Mouse (Mus musculus) layer of hippocampus, adult 11-12 months (tissue): Measurements from ENCODE around the gene B4galnt2.
A peak's percentile ranks its signal among the peaks of the same experiment; 100 is the strongest.
"Not testable (repeated sequence)": the region's sequence is repeated elsewhere in the genome, so short reads cannot be mapped to it uniquely, and the experiment has no call there.

ENCODE experiments used
- DNase-seq: peaks from one replicate; pipeline ENCODE4 v3.0.0; 2022; ENCODE audit warnings: low spot score

B4galnt2 gene

GRCm38 (mm10) chr11:95914571-95914991 lies at the start of gene B4galnt2:
Gene B4galnt2, minus strand, starts transcription at chr11:95914891.
- DNase-seq = peak; percentile 4

DNA sequence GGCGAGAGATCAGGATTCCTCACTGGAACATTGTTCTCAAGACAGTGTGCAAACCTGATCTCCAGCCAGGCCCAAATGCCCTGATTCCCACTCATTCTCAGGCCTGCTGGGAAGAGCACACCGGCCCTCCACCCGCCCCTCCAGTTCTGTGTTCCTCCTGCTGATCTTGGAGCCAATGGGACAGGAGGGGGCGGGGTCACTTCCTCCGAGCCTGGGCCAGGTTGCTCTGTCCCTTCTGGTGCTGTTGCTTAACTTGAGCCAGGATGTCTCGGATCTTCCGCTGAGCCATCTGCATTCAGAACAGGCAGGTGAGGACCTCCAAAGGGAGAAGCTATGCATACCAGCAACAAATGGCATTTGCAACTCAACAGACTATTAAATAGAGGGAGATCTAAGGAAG lies 48.6 kb upstream of the B4galnt2 start:
- no peak for DNase-seq

DNA sequence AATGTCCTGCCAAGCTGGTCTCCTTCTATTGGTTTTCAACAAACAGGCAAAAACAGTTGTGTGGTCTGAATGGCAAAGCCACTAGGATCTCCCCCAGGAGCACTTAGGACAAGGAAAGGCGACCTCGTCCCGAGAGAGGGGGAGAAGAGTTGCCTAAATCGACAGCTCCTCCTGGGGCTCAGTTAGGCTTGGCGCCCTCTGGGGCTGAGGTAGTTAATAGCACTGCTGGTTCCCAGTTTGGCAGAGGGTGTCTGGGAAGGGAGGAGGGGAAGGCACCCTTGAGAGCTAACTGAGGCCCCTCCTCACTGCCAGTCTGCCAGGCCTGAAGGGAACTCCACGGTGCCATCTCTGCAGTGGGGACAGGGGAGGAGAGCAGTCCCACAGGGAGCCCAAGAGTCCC lies 44.5 kb upstream of the B4galnt2 start:
- DNase-seq = no peak

DNA sequence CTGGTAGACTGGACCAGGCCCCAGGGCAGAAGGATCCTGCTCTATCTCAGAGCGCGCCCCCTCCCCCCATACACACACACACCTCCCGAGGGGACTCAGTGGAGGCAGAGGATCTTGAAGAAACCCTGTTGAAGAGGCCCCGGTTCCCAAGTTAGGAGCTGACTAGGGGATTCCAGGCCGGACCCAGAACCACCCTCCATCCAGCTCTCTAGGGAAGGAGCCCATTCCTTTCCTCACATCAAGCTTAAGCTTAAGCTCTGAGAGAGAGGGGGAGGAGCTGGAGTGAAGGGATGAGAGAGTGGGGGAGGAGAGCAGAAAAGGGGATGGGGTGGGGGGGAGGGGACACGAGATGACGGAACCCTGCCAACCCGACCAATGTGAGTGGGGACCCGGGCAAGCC lies 43.6 kb upstream of the B4galnt2 start:
- DNase-seq = no peak

DNA sequence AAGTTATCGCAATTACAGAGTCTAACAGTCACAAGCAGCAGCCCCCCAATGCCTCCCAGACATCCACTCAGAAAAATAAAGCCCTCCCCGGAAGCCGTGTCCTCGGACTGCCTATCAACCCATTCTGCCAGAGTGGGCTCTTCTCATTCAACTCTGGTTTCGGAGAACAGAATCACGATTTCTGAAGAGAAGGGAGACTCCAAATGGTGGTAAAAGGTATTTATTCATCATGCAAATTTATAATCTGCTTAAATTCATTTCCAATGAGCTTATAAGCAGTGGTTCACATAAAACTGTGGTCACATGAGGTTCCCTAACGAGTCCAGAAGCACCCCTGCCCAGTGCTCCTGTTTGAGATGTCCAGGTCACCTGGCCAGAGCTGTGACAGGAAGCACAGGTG lies 42.7 kb upstream of the B4galnt2 start:
- no peak for DNase-seq

GRCm38 (mm10) chr11:95953313-95953712 lies 38.6 kb upstream of the B4galnt2 start:
- DNase-seq = no peak

DNA sequence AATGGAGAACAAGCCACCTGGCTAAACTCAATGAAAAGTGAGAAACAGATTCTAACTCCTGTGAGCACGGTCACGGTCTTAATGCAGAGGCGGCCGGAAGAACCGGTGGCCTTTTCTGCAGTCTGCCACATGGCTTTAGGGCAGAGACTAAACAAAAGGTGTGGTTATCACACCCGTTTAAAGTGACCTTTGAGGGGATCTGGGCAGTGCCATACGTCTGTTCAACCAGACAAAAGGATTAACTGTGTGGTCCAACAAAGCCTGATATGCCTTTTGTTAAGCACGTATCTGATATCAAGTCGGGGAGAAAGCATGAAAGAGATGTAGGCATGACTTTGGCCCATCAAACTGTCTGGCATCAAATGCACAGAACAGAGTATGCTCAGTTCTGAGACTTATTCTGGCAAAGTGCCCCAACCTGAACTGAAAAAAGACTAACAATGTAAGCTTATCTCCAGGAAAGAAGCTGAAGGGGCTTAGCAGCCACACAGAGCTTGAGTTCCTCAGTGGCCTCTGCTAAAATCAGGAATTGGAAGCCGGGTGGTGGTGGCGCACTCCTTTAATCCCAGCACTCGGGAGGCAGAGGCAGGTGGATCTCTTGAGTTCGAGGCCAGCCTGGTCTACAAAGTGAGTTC lies 31.3 kb upstream of the B4galnt2 start:
- no peak for DNase-seq

DNA sequence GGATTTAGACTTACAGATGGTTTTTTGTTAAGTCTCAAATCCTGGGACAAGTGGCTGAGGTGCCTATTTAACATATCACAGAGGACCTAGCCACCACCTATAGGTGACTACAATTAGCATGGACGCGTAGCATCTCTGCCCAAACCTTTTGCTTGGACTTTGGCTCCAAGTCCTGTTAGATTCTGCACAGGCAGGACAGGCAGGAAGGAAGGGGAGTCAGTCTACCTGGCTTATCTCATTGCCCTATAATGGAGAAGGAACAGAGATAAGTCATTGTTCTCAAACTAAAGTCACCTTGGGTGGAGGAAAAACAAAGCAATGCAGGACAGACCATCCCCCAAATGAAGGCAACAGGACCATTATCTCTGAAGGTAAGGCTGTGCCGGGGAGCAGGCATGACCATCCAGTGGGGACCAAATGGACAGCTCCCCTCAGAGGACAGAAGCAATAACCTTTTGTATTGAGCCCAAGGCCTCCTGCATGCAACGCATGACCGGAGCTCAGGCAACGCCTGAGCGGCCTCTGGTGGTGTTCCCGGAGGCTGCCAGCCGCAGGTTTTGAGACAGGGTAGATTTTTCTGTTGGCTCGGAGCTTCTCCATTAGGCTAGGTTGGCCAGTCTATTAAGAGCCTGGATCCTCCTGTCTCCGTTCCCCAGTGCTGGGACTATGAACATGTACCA lies 25.3 kb upstream of the B4galnt2 start:
- no peak for DNase-seq

DNA sequence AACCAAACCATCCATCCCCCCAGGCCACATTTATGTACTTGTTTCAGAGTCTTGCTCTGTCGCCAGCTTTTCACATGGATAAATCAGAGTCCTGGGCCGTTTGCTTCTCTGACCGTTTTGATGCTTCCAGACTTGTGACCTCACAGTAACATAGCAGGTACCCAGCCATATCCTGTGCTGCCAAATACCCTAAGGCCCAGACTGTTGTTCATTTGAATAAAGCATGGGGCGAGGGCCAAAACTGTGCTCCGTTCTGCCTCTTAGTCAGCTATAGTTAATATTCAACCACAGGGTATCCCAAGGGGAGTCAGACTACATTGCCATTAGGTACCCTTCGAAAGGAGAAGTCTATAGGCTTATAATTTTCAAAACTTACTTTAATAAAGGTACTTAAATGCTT lies 21.7 kb upstream of the B4galnt2 start:
- DNase-seq = no peak

- DNase-seq = not testable (repeated sequence)
Observed at GRCm38 (mm10) chr11:95932168-95932567, 17.5 kb upstream of the B4galnt2 start.

DNA sequence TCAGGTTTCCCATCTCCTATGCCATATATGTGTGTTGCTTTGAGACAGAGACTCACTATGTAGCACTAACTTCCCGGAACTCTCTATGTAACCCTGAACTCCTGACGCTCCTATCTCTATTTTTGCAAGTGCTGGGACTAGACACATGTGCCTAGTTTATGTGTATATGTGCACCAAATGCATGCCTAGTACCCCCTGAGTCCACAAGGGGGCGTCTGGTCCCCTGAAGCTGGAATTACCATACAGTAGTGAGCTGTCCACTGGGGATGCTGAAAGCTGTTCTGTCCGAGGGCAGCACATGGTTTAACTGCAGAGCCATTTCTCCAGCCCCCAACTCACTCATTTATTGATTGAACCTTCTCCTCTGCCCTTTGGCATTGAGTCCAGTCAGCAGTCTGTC lies 11.7 kb upstream of the B4galnt2 start:
- no peak for DNase-seq

DNA sequence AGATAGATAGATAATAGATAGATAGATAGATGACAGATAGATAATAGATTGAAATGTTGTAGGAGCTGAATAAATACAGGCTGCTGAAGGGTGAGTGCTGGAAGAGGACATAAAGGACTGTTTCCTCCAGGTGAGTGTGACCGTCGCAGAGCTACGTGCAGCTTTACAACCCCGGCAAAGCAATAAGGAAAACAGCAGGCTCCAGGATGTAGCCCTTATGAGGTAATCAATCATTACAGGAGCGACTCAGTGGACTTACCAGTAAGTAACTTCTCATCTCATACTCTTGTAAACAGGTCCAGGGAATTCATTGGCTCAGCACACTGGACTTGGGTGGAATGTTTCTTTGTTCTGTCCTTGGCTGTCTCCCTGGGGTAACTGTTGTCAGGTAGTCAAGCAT lies 11.3 kb upstream of the B4galnt2 start:
- no peak for DNase-seq

- no peak for DNase-seq
Observed at GRCm38 (mm10) chr11:95924215-95924614, 9.5 kb upstream of the B4galnt2 start.

- not testable (repeated sequence) for DNase-seq
Observed at GRCm38 (mm10) chr11:95923477-95923876, 8.8 kb upstream of the B4galnt2 start.

GRCm38 (mm10) chr11:95921991-95922621 lies 7.4 kb upstream of the B4galnt2 start:
- no peak for DNase-seq

DNA sequence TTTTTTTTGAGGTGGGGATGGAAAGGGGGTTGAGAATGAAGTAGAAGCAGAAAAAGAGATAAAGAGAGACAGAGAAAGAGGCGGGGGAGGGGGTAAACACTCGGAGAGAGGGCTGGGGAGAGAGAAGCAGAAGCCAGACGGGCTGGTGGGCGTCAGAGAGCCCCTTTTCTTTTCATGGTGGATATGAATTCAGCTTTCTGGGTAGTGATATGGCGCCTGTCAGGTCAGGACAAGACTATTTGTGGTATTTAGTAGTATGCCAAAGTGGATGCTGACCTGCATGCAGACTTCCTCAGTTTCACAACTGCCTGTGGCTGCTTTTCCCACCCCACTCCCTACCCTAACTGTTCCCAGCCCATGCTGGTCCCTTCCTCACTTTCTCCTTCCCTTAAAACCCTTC lies 1.7 kb upstream of the B4galnt2 start:
- no peak for DNase-seq

DNA sequence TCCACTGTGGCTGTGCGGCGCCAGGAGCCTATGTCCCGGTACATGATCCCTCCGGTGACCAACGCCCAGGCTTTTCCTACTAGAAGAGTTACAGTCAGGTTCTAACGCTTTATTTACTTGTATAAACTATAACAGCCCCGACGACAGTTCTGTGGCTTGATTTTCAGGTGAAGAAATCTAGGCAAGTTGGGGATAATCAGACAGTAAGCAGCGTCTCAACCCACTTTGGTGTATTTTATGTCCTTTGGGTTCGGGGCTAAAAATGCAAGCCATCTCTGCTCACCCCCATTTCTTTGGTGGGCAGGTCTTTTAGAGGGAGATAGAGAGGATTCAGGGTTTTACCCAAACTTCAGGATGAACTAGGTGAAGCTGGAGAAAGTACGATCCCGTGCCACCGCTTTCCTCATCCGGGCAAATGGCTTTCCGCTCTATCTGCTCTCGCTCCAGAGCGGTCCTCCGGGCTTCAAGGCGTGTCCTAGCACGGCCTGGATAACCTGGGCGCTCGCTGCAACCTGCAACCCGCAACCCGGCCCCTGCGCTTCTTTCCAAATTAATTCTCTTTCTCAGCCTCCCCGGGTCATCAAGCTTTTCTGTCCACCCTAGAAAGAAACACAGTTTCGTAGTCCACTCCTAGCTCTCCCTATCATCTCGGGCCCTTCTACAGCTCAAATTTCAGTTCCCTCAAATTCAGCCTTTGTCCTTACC lies 467 bp upstream of the B4galnt2 start:
- DNase-seq = no peak

- no peak for DNase-seq
Observed at GRCm38 (mm10) chr11:95913959-95914566, 628 bp downstream of the B4galnt2 start.

- no peak for DNase-seq
Observed at GRCm38 (mm10) chr11:95911579-95911978, 3.1 kb downstream of the B4galnt2 start.

GRCm38 (mm10) chr11:95907805-95908524 lies 6.7 kb downstream of the B4galnt2 start:
- no peak for DNase-seq

DNA sequence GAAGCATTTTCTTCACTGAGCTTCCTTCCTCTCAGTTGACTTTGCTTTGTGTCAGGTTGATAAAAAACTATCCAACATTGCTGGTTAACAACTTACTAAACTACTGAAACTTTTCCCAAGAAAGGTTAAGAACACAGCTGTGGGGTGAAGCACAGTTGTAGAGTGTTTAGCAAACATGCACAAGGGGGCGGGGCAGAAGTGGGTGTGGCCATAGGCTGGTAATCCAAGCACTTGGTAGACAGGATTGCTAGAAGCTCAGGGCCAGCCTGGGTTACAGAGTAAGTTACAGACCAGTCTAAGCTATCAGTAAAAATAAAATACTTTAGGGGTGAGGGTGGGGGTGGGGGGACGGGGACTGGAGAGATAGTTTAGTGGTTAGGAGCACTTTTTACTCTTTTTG lies 10.4 kb downstream of the B4galnt2 start:
- DNase-seq = no peak
